ENCODE assay signal across 9 mouse cellular contexts in the genomic region with DNA sequence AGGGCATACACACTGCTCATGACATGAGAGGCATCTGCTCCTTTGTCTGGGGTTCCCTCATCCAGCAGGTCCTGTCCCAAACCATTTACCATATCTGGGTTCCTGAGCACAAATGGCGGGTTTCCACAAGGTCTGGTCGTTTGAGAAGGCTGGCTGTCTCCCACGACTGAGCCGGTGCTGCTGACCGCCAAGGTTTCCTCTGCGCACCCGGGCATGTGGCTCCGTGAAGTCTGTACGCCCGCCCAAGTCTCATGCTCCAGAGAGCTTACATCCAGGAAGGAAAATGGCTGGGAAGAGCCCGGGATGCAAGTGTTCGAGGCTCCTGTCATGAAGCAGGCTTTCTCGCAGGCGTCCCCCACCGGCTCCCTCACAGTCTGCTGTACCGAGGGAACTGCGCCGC. TPM values are rescaled to one million over a fixed set of nuclear protein-coding genes. Genes with fewer than 3 reads are reported as not detected.
DNase-seq lines count a peak whose midpoint lies in the region; ATAC-seq lines count a peak whose summit lies in the region.
"Had no signal": no experiment of that assay in that cellular context is flagged by ENCODE, and none has a peak within 500 bp of the region (broad histone marks: within the 10 kb centered on the region; RNA-seq: fewer than 3 reads in every experiment).

No protein-coding gene starts in this region.

- H3K36me3 ChIP-seq in kidney, embryonic 14.5 days (ENCODE audit: control insufficient read depth, insufficient read depth, low read length) = peaks cover 9% of the 10 kb centered on the region; the same call in 1 of the 2 replicates
- H3K36me3 ChIP-seq in embryonic facial prominence, embryonic 10.5 days (replicated peaks) = no peaks in the 10 kb centered on the region
- H3K36me3 ChIP-seq in hindbrain, embryonic 16.5 days (ENCODE audit: control insufficient read depth, insufficient read depth, low read length) = no peaks in the 10 kb centered on the region
- 0 out of 2 replicates have a peak, but pooled peaks cover 3% of the 10 kb centered on the region for H3K36me3 ChIP-seq in midbrain, embryonic 14.5 days (ENCODE audit: control insufficient read depth, insufficient read depth, low read length)

- H3K4me3 ChIP-seq in kidney, embryonic 14.5 days (ENCODE audit: low read length) = peak overlapping the region; percentile 15; the same call in 1 of the 2 replicates
- H3K4me3 ChIP-seq in embryonic facial prominence, embryonic 10.5 days = peak overlapping the region; percentile 51
- peak overlapping the region; percentile 2; the same call in 1 of the 2 replicates for H3K4me3 ChIP-seq in hindbrain, embryonic 16.5 days (ENCODE audit: low read length)
- no peak overlapping the region for H3K4me3 ChIP-seq in midbrain, embryonic 14.5 days (replicated peaks; ENCODE audit: low read depth, low read length)

- 58% methylated on average over 18 of the region's 18 CpGs for whole genome bisulfite sequencing in kidney, embryonic 14.5 days
- 60% methylated on average over 18 of the region's 18 CpGs for WGBS in embryonic facial prominence, embryonic 10.5 days
- 59% methylated on average over 18 of the region's 18 CpGs for WGBS in hindbrain, embryonic 16.5 days
- 61% methylated on average over 18 of the region's 18 CpGs for WGBS in midbrain, embryonic 14.5 days

- DNase-seq in kidney, postnatal 36 days = no peak
- DNase-seq in embryonic facial prominence, embryonic 10.5 days (ENCODE audit: low spot score) = no peak
- no peak for DNase-seq in midbrain, embryonic 14.5 days
- no peak for DNase-seq in gastrocnemius, adult 18-20 months (ENCODE audit: low spot score)
- DNase-seq in yolk sac, embryonic 10.5 days (ENCODE audit: low spot score) = no peak

- H3K9me3 ChIP-seq in kidney, embryonic 14.5 days (ENCODE audit: control insufficient read depth, low read length) = no peaks in the 10 kb centered on the region
- no peaks in the 10 kb centered on the region for H3K9me3 ChIP-seq in embryonic facial prominence, embryonic 10.5 days
- H3K9me3 ChIP-seq in hindbrain, embryonic 16.5 days (ENCODE audit: control insufficient read depth, low read length) = no peaks in the 10 kb centered on the region
- no peaks in the 10 kb centered on the region for H3K9me3 ChIP-seq in midbrain, embryonic 14.5 days (ENCODE audit: control insufficient read depth, low read length)
- H3K9me3 ChIP-seq: G1E had no signal

- H3K27ac ChIP-seq in kidney, embryonic 14.5 days (ENCODE audit: low read depth, low read length) = no peak overlapping the region
- peak overlapping the region; percentile 69 for H3K27ac ChIP-seq in embryonic facial prominence, embryonic 10.5 days (replicated peaks)
- no peak overlapping the region for H3K27ac ChIP-seq in hindbrain, embryonic 16.5 days (ENCODE audit: low read depth, low read length)
- H3K27ac ChIP-seq in midbrain, embryonic 14.5 days (replicated peaks; ENCODE audit: low read depth, low read length) = no peak overlapping the region

- no peaks in the 10 kb centered on the region for H3K27me3 ChIP-seq in kidney, embryonic 14.5 days (ENCODE audit: control insufficient read depth, insufficient read depth, low read length)
- peaks cover 30% of the 10 kb centered on the region for H3K27me3 ChIP-seq in embryonic facial prominence, embryonic 10.5 days (replicated peaks; ENCODE audit: low read depth, poor library complexity, severe bottlenecking)
- H3K27me3 ChIP-seq in hindbrain, embryonic 16.5 days (replicated peaks; ENCODE audit: control insufficient read depth, insufficient read depth, low read length) = no peaks in the 10 kb centered on the region
- H3K27me3 ChIP-seq in midbrain, embryonic 14.5 days (ENCODE audit: control insufficient read depth, insufficient read depth, low read length) = no peaks in the 10 kb centered on the region

- H3K9ac ChIP-seq in kidney, embryonic 14.5 days (ENCODE audit: low read depth, low read length) = peak overlapping the region; percentile 38; the same call in 1 of the 2 replicates
- H3K9ac ChIP-seq in hindbrain, embryonic 16.5 days (ENCODE audit: low read depth, low read length) = no peak overlapping the region
- no peak overlapping the region for H3K9ac ChIP-seq in midbrain, embryonic 14.5 days (replicated peaks; ENCODE audit: low read length)

- ATAC-seq in kidney, embryonic 14.5 days (ENCODE audit: low FRiP score, low TSS enrichment) = no peak
- no peak for ATAC-seq in hindbrain, embryonic 16.5 days
- ATAC-seq in midbrain, embryonic 14.5 days (ENCODE audit: low FRiP score, low TSS enrichment) = no peak
- ATAC-seq in megakaryocyte-erythroid progenitor cell, adult 5-6 weeks (replicated peaks; ENCODE audit: low FRiP score, low TSS enrichment, poor library complexity, severe bottlenecking) = no peak

- H3K4me1 ChIP-seq in kidney, embryonic 14.5 days (ENCODE audit: control insufficient read depth, insufficient read depth, low read length) = peaks cover 17% of the 10 kb centered on the region
- peaks cover 36% of the 10 kb centered on the region for H3K4me1 ChIP-seq in embryonic facial prominence, embryonic 10.5 days
- H3K4me1 ChIP-seq in hindbrain, embryonic 16.5 days (ENCODE audit: control insufficient read depth, insufficient read depth, low read depth, low read length) = peaks cover 10% of the 10 kb centered on the region
- peaks cover 9% of the 10 kb centered on the region for H3K4me1 ChIP-seq in midbrain, embryonic 14.5 days (ENCODE audit: control insufficient read depth, insufficient read depth, low read length)

- peak overlapping the region; percentile 44 for H3K4me2 ChIP-seq in kidney, embryonic 14.5 days (replicated peaks; ENCODE audit: low read depth, low read length)
- H3K4me2 ChIP-seq in hindbrain, embryonic 16.5 days (ENCODE audit: low read length) = peak overlapping the region; percentile 52
- H3K4me2 ChIP-seq in midbrain, embryonic 14.5 days (ENCODE audit: low read length) = peak overlapping the region; percentile 52

RNA-seq across cellular contexts. Expression of gene 1810049J17Rik, which starts 53.2 kb away (rescaled TPM):
- polyA plus RNA-seq in kidney, embryonic 14.5 days (2014; fragmentation: Nextera tagmentation; extraction: Ambion mirVana) = 0.81 and 1.9 TPM in 2 replicates
- not detected in 2 replicates for polyA plus RNA-seq in embryonic facial prominence, embryonic 10.5 days (2016; fragmentation: Nextera tagmentation; extraction: Ambion mirVana)
- polyA plus RNA-seq in hindbrain, embryonic 16.5 days (2015; fragmentation: Nextera tagmentation; extraction: Ambion mirVana) = 0.62 and 1.1 TPM in 2 replicates
- 1.6 and 1.7 TPM in 2 replicates for polyA plus RNA-seq in midbrain, embryonic 14.5 days (2014; fragmentation: Nextera tagmentation; extraction: Ambion mirVana)
- not detected in 2 replicates for total RNA-seq in megakaryocyte-erythroid progenitor cell, adult 5-6 weeks (2014; fragmentation: Nextera tagmentation)
- 1.0 TPM in 1 of 2 replicates, not detected in the other for total RNA-seq in megakaryocyte-erythroid progenitor cell, adult 5-6 weeks (2017)
- total RNA-seq in gastrocnemius, adult 18-20 months (2021) = under 1 TPM; 0.76 to 0.78 TPM

RNA-seq across cellular contexts. Expression of gene Golph3, which starts 53.7 kb away (rescaled TPM):
- polyA plus RNA-seq in kidney, embryonic 14.5 days (2014; fragmentation: Nextera tagmentation; extraction: Ambion mirVana) = 78.7 and 116 TPM in 2 replicates
- polyA plus RNA-seq in embryonic facial prominence, embryonic 10.5 days (2016; fragmentation: Nextera tagmentation; extraction: Ambion mirVana) = 61.0 and 61.5 TPM in 2 replicates
- 64.2 and 66.1 TPM in 2 replicates for polyA plus RNA-seq in hindbrain, embryonic 16.5 days (2015; fragmentation: Nextera tagmentation; extraction: Ambion mirVana)
- polyA plus RNA-seq in midbrain, embryonic 14.5 days (2014; fragmentation: Nextera tagmentation; extraction: Ambion mirVana) = 74.5 and 88.2 TPM in 2 replicates
- total RNA-seq in megakaryocyte-erythroid progenitor cell, adult 5-6 weeks (2014; fragmentation: Nextera tagmentation) = 85.5 and 86.5 TPM in 2 replicates
- total RNA-seq in megakaryocyte-erythroid progenitor cell, adult 5-6 weeks (2017) = 126 and 132 TPM in 2 replicates
- 10 to 100 TPM; 70.2 to 77.9 TPM for total RNA-seq in gastrocnemius, adult 18-20 months (2021)
